ENCODE assay signal across 12 mouse cellular contexts in the genomic region with DNA sequence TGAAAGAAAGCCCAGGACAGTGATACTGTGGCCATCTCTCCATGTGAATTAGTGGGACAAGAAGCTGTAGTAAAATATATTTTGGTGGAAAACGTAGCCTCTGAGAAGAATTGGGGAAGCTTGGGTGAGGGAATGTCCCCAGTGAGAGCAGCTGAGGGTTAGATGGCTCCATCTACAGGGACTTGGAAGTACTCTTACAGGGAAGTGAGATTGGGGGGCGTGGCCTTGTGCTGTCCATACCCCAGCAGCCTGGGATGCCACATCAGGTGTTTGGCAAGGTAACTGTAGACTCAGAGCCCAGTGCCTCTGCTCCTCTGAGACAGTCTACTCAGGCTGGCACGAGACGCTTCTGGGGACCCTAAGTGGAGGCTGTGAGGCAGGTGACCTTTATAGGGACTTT. TPM values are rescaled to one million over a fixed set of nuclear protein-coding genes. Genes with fewer than 3 reads are reported as not detected.
A peak's percentile ranks its signal among the peaks of the same experiment; 100 is the strongest.
DNase-seq lines count a peak whose midpoint lies in the region; ATAC-seq and TF ChIP-seq lines count a peak whose summit lies in the region.
"Had no signal": no experiment of that assay in that cellular context is flagged by ENCODE, and none has a peak within 500 bp of the region (broad histone marks: within the 10 kb centered on the region; RNA-seq: fewer than 3 reads in every experiment).

No protein-coding gene starts in this region.

- DNase-seq in heart, adult 11 months = peak; percentile 91
- no peak for DNase-seq in heart, postnatal 25 days (ENCODE audit: low spot score)
- DNase-seq in brain, embryonic 14.5 days (ENCODE audit: low read depth) = no peak
- no peak for DNase-seq in frontal cortex, postnatal 25 days (ENCODE audit: low spot score in 2 of 2)
- no peak for DNase-seq in Muller cell, postnatal 12 days (ENCODE audit: inconsistent ontology term)
- DNase-seq: cerebellum, adult 2 months; thymus, adult 18-20 months had no signal

- WGBS in midbrain, embryonic 12.5 days = 36% methylated on average over 4 of the region's 4 CpGs
- 46% methylated on average over 4 of the region's 4 CpGs for WGBS in midbrain, embryonic 13.5 days
- 44% methylated on average over 4 of the region's 4 CpGs for WGBS in neural tube, embryonic 14.5 days

- H3K27ac ChIP-seq in midbrain, embryonic 12.5 days (replicated peaks) = 0 out of 2 replicates have a peak overlapping the region, but pooled peaks have one; percentile 7
- no peak overlapping the region for H3K27ac ChIP-seq in midbrain, embryonic 13.5 days
- peak overlapping the region; percentile 23; the same call in 1 of the 2 replicates for H3K27ac ChIP-seq in neural tube, embryonic 14.5 days (ENCODE audit: low read depth, low read length)
- H3K27ac ChIP-seq: limb, embryonic 15.5 days had no signal

- no peak for TF ChIP-seq POLR2A in brain, embryonic 14.5 days (IDR thresholded peaks at IDR 0.05; ENCODE audit: borderline replicate concordance, extremely low read depth, insufficient read depth, insufficient read length, poor library complexity, severe bottlenecking)

- H3K9ac ChIP-seq in midbrain, embryonic 12.5 days (replicated peaks) = no peak overlapping the region
- H3K9ac ChIP-seq in midbrain, embryonic 13.5 days (replicated peaks) = no peak overlapping the region
- no peak overlapping the region for H3K9ac ChIP-seq in neural tube, embryonic 14.5 days (replicated peaks; ENCODE audit: low read depth, low read length)
- H3K9ac ChIP-seq: limb, embryonic 15.5 days had no signal

- no peaks in the 10 kb centered on the region for H3K27me3 ChIP-seq in midbrain, embryonic 12.5 days
- H3K27me3 ChIP-seq in midbrain, embryonic 13.5 days = no peaks in the 10 kb centered on the region
- no peaks in the 10 kb centered on the region for H3K27me3 ChIP-seq in neural tube, embryonic 14.5 days (ENCODE audit: control insufficient read depth, insufficient read depth, low read length)
- H3K27me3 ChIP-seq: limb, embryonic 15.5 days had no signal

- ATAC-seq in midbrain, embryonic 12.5 days (ENCODE audit: low FRiP score, low read depth) = no peak
- ATAC-seq in midbrain, embryonic 13.5 days = no peak
- no peak for ATAC-seq in neural tube, embryonic 14.5 days (ENCODE audit: low read depth)

- peak; percentile 23; the same call in 1 of the 2 replicates for TF ChIP-seq CTCF in brain, embryonic 14.5 days (IDR thresholded peaks at IDR 0.05; ENCODE audit: borderline replicate concordance, extremely low read depth, insufficient read depth, insufficient read length)

- no peak overlapping the region for H3K4me3 ChIP-seq in midbrain, embryonic 12.5 days
- no peak overlapping the region for H3K4me3 ChIP-seq in midbrain, embryonic 13.5 days (replicated peaks)
- no peak overlapping the region for H3K4me3 ChIP-seq in neural tube, embryonic 14.5 days (ENCODE audit: low read depth, low read length)
- H3K4me3 ChIP-seq: limb, embryonic 15.5 days had no signal

- intact Hi-C loops in heart, postnatal 25 days (cut with DNase I) = loop anchor here (5.0 kb wide), 1 partner anchor 268 kb away; the partner anchor contains the start of gene Atad5

- H3K4me2 ChIP-seq in midbrain, embryonic 12.5 days (replicated peaks) = no peak overlapping the region
- no peak overlapping the region for H3K4me2 ChIP-seq in midbrain, embryonic 13.5 days (replicated peaks)
- H3K4me2 ChIP-seq in neural tube, embryonic 14.5 days (ENCODE audit: low read depth, low read length) = no peak overlapping the region
- H3K4me2 ChIP-seq: limb, embryonic 15.5 days had no signal

- H3K9me3 ChIP-seq in midbrain, embryonic 12.5 days = no peaks in the 10 kb centered on the region
- H3K9me3 ChIP-seq in midbrain, embryonic 13.5 days = no peaks in the 10 kb centered on the region
- H3K9me3 ChIP-seq in neural tube, embryonic 14.5 days (ENCODE audit: control insufficient read depth, low read length) = no peaks in the 10 kb centered on the region
- H3K9me3 ChIP-seq: limb, embryonic 15.5 days had no signal

- H3K4me1 ChIP-seq in midbrain, embryonic 12.5 days = no peaks in the 10 kb centered on the region
- no peaks in the 10 kb centered on the region for H3K4me1 ChIP-seq in midbrain, embryonic 13.5 days (replicated peaks)
- no peaks in the 10 kb centered on the region for H3K4me1 ChIP-seq in neural tube, embryonic 14.5 days (ENCODE audit: control insufficient read depth, insufficient read depth, low read length)
- H3K4me1 ChIP-seq: limb, embryonic 15.5 days had no signal

- no peaks in the 10 kb centered on the region for H3K36me3 ChIP-seq in midbrain, embryonic 12.5 days
- peaks cover 13% of the 10 kb centered on the region; the same call in 1 of the 2 replicates for H3K36me3 ChIP-seq in midbrain, embryonic 13.5 days
- no peaks in the 10 kb centered on the region for H3K36me3 ChIP-seq in neural tube, embryonic 14.5 days (ENCODE audit: control insufficient read depth, insufficient read depth, low read length)

RNA-seq across cellular contexts. Expression of gene 5730455P16Rik, which starts 23.0 kb away (rescaled TPM):
- total RNA-seq in heart, postnatal 25 days (2021) = 10 to 100 TPM; 22.1 to 22.9 TPM
- polyA plus RNA-seq in midbrain, embryonic 12.5 days (2016; fragmentation: Nextera tagmentation; extraction: Ambion mirVana) = 31.4 and 34.4 TPM in 2 replicates
- polyA plus RNA-seq in midbrain, embryonic 13.5 days (2015; fragmentation: Nextera tagmentation; extraction: Ambion mirVana) = 32.2 and 36.7 TPM in 2 replicates
- polyA plus RNA-seq in brain, embryonic 14.5 days (2012; rRNA removed) = 12.4 and 15.9 TPM in 2 replicates
- polyA plus RNA-seq in neural tube, embryonic 14.5 days (2014; fragmentation: Nextera tagmentation; extraction: Ambion mirVana) = 37.2 and 46.4 TPM in 2 replicates

RNA-seq across cellular contexts. Expression of gene Zfp207, which starts 28.2 kb away (rescaled TPM):
- total RNA-seq in heart, postnatal 25 days (2021) = 10 to 100 TPM; 68.5 to 79.5 TPM
- polyA plus RNA-seq in midbrain, embryonic 12.5 days (2016; fragmentation: Nextera tagmentation; extraction: Ambion mirVana) = 278 and 288 TPM in 2 replicates
- 244 and 250 TPM in 2 replicates for polyA plus RNA-seq in midbrain, embryonic 13.5 days (2015; fragmentation: Nextera tagmentation; extraction: Ambion mirVana)
- 259 and 273 TPM in 2 replicates for polyA plus RNA-seq in brain, embryonic 14.5 days (2012; rRNA removed)
- 211 and 212 TPM in 2 replicates for polyA plus RNA-seq in neural tube, embryonic 14.5 days (2014; fragmentation: Nextera tagmentation; extraction: Ambion mirVana)

RNA-seq across cellular contexts. Expression of gene Rhbdl3, which starts 54.1 kb away (rescaled TPM):
- 1 to 10 TPM; 7.0 to 7.5 TPM for total RNA-seq in heart, postnatal 25 days (2021)
- polyA plus RNA-seq in midbrain, embryonic 12.5 days (2016; fragmentation: Nextera tagmentation; extraction: Ambion mirVana) = 30.1 and 32.1 TPM in 2 replicates
- 15.3 and 28.0 TPM in 2 replicates for polyA plus RNA-seq in midbrain, embryonic 13.5 days (2015; fragmentation: Nextera tagmentation; extraction: Ambion mirVana)
- polyA plus RNA-seq in brain, embryonic 14.5 days (2012; rRNA removed) = 19.6 and 23.4 TPM in 2 replicates
- polyA plus RNA-seq in neural tube, embryonic 14.5 days (2014; fragmentation: Nextera tagmentation; extraction: Ambion mirVana) = 3.8 and 6.5 TPM in 2 replicates
- total RNA-seq: neutrophil, adult 5-6 weeks had no signal
